Mouse (Mus musculus) kidney, postnatal 0 days (tissue): ENCODE results near the gene Sri. TPM values are rescaled to one million over a fixed set of nuclear protein-coding genes. Genes with fewer than 3 reads are reported as not detected.
"Not testable (repeated sequence)": the region's sequence is repeated elsewhere in the genome, so short reads cannot be mapped to it uniquely, and the experiment has no call there.

ENCODE experiments used
- ATAC-seq: fragments of 200-750 bp; cut with Nextera tagmentation; replicated peaks from 2 replicates; pipeline ENCODE4 v1.8.0; 2017; ENCODE audit warnings: low read depth, moderate number of reproducible peaks, moderate TSS enrichment, moderate library complexity; ENCODE audit not compliant: low FRiP score
- DNase-seq: peaks from one replicate; pipeline ENCODE4 v3.0.0-alpha.2; 2016; ENCODE audit warnings: low spot score
- H3K27ac ChIP-seq: fragments of 300-500 bp; sonication (generic); 2 replicates; pipeline ENCODE4 v1.5.1; 2014; ENCODE audit warnings: mild to moderate bottlenecking
- H3K27me3 ChIP-seq: fragments of 300-500 bp; sonication (generic); 2 replicates; pipeline ENCODE4 v1.6.1; 2014; ENCODE audit warnings: low read length, mixed read lengths; ENCODE audit not compliant: insufficient read depth
- H3K36me3 ChIP-seq: fragments of 300-500 bp; sonication (generic); 2 replicates; pipeline ENCODE4 v1.6.1; 2014; ENCODE audit warnings: low read length, mixed read lengths; ENCODE audit not compliant: insufficient read depth
- H3K4me1 ChIP-seq: fragments of 300-500 bp; sonication (generic); replicated peaks from 2 replicates; pipeline ENCODE4 v1.6.1; 2014; ENCODE audit warnings: antibody characterized with exemption, low read length, mixed read lengths; ENCODE audit not compliant: insufficient read depth
- H3K4me2 ChIP-seq: fragments of 300-500 bp; sonication (generic); 2 replicates; pipeline ENCODE4 v1.6.1; 2014; ENCODE audit warnings: mild to moderate bottlenecking, low read length, moderate library complexity, mixed read lengths
- H3K4me3 ChIP-seq: fragments of 300-500 bp; sonication (generic); replicated peaks from 2 replicates; pipeline ENCODE4 v1.5.1; 2014; ENCODE audit warnings: low read depth, low read length
- H3K9ac ChIP-seq: fragments of 300-500 bp; sonication (generic); 2 replicates; pipeline ENCODE4 v1.6.1; 2014; ENCODE audit warnings: low read depth, low read length
- H3K9me3 ChIP-seq: fragments of 300-500 bp; sonication (generic); replicated peaks from 2 replicates; pipeline ENCODE4 v1.6.1; 2016; ENCODE audit warnings: low read length, inconsistent platforms, mixed read lengths
- CTCF ChIP-seq: IDR thresholded peaks from 2 replicates; pipeline ENCODE4 v1.5.1; 2016; ENCODE audit warnings: antibody characterized with exemption, low read depth, mild to moderate bottlenecking, moderate library complexity
- WGBS: fragments of 180-500 bp; shearing (Covaris S2); extraction: QIAGEN DNeasy Blood & Tissue Kit; methylation state at CpG from one replicate; pipeline ENCODE4 v1.1.7; 2014; 5-methylcytosine and 5-hydroxymethylcytosine counted together
- polyA plus RNA-seq: library from polyadenylated mRNA; unstranded; fragments of >200 nt; fragmentation: Nextera tagmentation; extraction: Ambion mirVana; gene quantifications from 2 replicates; pipeline ENCODE4 v1.2.1, GENCODE M21; 2015

The Sri gene
- polyA plus RNA-seq, result 397 and 407 TPM in 2 replicates

DNA sequence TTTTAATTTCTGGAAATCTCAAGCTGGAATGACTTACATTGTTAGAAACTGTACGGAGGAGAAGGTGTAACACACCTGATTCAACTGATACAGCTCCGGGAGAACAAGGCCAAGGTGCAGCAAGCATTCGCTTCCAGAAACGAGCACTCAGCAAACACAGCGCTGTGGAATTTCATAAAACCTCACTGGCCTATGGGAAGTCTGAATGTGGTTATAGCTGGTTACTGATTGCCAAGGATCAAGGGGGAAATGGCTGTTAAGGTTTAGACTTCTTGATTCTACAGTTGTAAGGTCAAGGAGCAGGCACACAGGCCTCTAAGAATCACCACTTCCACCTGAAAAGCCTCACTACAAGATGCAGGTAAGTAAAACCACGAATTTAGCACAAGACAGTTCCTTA is at the start of gene Sri:
TSS of gene Sri (plus strand) at position 224 of the 400 bp plus-strand sequence.
- Histone ChIP-seq H3K9ac (no peak within 1 kb of the TSS), H3K36me3 (no peaks in the 10 kb centered on the region), H3K4me1 (no peaks in the 10 kb centered on the region), H3K4me2 (no peak within 1 kb of the TSS), H3K4me3 (no peak within 1 kb of the TSS), H3K9me3 (no peaks in the 10 kb centered on the region), H3K27me3 (no peaks in the 10 kb centered on the region), H3K27ac (peak within 1 kb of the TSS; percentile 15; the same call in 1 of the 2 replicates)
- WGBS, result 55% methylated on average over 6 of the region's 6 CpGs
- TF ChIP-seq CTCF, result no peak
- DNase-seq (peak; percentile 39), ATAC-seq (peak; percentile 86)

DNA sequence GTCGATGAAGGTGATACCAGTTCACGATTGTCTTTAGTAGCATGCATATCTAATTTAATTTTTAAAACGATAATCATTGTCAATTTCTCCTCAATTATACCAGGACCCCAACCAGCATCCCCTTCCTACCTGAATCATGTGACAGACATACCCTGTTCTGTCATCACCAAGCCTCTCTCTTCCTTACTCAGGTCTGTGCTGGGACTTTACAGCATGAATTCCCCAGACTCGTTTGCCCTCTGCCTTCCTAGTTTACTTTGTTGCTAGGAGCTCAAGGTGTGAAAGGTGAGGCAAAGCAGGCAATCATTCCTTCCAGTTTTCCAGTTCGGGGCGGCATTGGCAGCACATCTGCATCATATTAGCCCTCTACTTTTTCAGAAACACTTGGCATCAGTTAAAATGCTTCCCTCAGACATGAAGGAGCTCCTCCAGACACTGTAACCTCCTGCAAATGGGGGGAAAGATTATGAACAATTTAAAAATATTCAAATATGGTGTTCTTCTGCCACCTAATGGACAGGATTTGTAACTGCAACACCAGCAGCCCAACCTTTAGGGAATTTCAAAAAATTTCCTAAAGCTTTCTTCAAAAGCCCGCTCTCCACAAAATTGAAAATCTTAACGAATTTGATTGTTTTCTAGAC is 49.4 kb upstream of the Sri start:
- Histone ChIP-seq H3K27ac (no peak overlapping the region), H3K36me3 (no peaks in the 10 kb centered on the region), H3K27me3 (no peaks in the 10 kb centered on the region), H3K9ac (no peak overlapping the region), H3K4me3 (no peak overlapping the region), H3K9me3 (no peaks in the 10 kb centered on the region), H3K4me2 (no peak overlapping the region), H3K4me1 (no peaks in the 10 kb centered on the region)
- peak; percentile 77 for TF ChIP-seq CTCF
- 0 out of 2 replicates have a peak, but pooled peaks have one; percentile 53 for ATAC-seq
- 50% methylated on average over 8 of the region's 8 CpGs for WGBS
- peak; percentile 72 for DNase-seq

DNA sequence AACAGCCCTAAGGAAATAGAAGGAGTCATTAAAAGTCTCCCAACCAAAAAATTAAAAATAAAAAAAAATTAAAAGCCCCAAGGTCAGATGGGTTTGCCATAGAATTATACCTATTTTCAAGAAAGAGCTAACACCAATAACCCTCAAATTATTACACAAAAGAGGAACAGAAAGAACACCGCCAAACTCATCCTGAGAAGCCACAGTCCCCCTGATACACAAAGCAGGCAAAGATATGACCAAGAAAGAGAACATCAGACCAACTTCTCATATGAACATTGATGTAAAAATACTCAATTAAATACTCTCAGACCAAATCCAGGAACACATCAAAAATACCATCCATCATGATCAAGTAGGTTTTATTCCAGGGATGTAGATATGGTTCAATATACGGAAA is 48.8 kb upstream of the Sri start:
- 88% methylated on average over 2 of the region's 2 CpGs for WGBS
- Histone ChIP-seq H3K9me3 (no peaks in the 10 kb centered on the region), H3K4me3 (no peak overlapping the region), H3K36me3 (no peaks in the 10 kb centered on the region), H3K27ac (no peak overlapping the region), H3K4me2 (no peak overlapping the region), H3K27me3 (no peaks in the 10 kb centered on the region), H3K4me1 (no peaks in the 10 kb centered on the region), H3K9ac (no peak overlapping the region)
- ATAC-seq (no peak), DNase-seq (no peak)
- no peak for TF ChIP-seq CTCF

DNA sequence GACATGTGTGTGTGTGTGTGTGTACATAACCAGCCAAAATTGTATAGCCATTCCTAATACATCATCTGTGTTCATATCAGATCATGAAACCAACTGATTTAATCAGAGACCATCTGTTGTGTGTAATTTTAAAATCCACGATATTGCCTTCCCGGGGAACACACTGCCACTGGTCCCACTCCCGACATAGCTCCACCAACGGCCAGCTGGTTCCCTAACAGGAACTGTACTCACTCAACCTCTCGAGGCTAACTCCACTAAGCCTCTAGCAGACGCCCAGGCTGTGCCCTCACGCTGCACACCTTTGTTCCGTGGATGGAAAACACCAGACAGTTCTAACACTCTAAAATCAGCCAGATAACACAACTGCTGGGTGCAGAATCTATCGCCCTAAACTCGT is 45.4 kb upstream of the Sri start:
- WGBS, result 77% methylated on average over 10 of the region's 10 CpGs
- H3K27ac ChIP-seq, result no peak overlapping the region

DNA sequence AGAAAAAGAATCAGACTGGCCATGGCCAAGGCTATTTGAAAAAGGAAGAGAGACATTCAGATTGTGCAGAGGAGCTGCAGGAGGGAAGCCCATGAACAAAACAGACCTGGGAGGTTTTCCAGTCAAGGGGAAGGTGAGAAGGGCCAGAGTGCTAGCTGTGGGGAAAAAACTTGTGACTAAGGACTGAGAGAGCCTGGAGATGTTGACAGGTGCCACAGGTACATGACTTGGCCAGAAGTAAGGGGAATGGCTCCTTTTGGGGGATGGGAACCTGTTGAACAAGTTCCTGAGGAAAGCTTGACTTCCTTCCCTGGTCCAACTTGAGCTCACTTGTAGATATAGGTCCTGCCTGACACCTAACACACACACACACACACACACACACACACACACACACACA is 43.1 kb upstream of the Sri start:
- ATAC-seq, result no peak
- Histone ChIP-seq H3K4me3 (no peak overlapping the region), H3K27me3 (no peaks in the 10 kb centered on the region), H3K4me1 (no peaks in the 10 kb centered on the region), H3K36me3 (no peaks in the 10 kb centered on the region), H3K9me3 (no peaks in the 10 kb centered on the region), H3K4me2 (no peak overlapping the region), H3K9ac (no peak overlapping the region), H3K27ac (no peak overlapping the region)
- no peak for DNase-seq
- TF ChIP-seq CTCF, result no peak

More for the DNA sequence above, 45.4 kb upstream of the Sri start:
- no peak overlapping the region for H3K4me2 ChIP-seq
- no peak for ATAC-seq
- H3K36me3 ChIP-seq, result no peaks in the 10 kb centered on the region
- no peak overlapping the region for H3K4me3 ChIP-seq
- TF ChIP-seq CTCF, result no peak
- H3K9ac ChIP-seq, result no peak overlapping the region
- no peak for DNase-seq
- no peaks in the 10 kb centered on the region for H3K4me1 ChIP-seq
- no peaks in the 10 kb centered on the region for H3K27me3 ChIP-seq
- no peaks in the 10 kb centered on the region for H3K9me3 ChIP-seq

DNA sequence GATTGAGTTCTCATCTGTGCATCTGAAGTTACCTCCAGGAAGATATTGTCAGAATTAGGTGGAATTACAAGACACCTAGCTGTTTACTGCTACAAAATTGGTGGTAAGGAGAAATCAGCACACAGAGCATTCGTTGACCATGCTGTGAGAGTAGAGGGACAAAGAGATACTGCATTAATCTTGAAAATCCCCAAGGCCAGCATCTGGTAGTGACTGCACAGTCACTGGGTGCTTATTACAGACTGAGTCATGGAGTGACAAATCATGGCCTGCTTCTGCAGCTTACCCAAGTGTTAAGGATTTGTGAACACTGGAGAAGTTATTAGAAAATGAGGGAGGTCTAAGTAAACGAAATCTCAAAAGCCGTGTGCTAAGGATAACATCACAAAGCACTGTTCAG is 32.6 kb upstream of the Sri start:
- WGBS, result 68% methylated on average over 3 of the region's 3 CpGs
- H3K9me3 ChIP-seq, result no peaks in the 10 kb centered on the region

DNA sequence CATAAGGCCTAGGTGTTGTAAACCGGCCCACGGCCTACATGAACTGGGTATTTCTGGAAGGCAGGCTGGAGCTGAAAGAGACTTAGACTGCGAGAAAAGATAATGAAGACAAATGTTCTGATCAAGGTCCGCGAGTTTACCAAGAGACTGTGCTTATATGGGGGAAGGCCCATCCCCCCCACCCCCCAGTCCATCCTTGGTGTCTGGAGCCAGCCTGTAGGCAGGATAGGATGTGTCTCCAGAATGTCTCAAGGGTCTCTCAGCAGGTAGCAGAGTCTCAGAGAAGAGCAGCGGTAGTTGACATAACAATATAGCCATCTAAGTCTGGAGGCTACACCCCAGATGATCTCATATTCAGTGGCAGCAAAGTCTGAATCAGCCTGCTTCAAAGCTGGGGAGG is 11.3 kb upstream of the Sri start:
- not testable (repeated sequence) for H3K9me3 ChIP-seq, ATAC-seq, H3K27me3 ChIP-seq, DNase-seq, H3K4me1 ChIP-seq, H3K4me3 ChIP-seq, H3K4me2 ChIP-seq, H3K36me3 ChIP-seq, H3K9ac ChIP-seq, H3K27ac ChIP-seq
- 81% methylated on average over 6 of the region's 6 CpGs for WGBS

More for the DNA sequence above, 32.6 kb upstream of the Sri start:
- TF ChIP-seq CTCF, result no peak
- no peak for ATAC-seq
- Histone ChIP-seq H3K4me1 (no peaks in the 10 kb centered on the region), H3K36me3 (no peaks in the 10 kb centered on the region), H3K27ac (no peak overlapping the region), H3K4me2 (no peak overlapping the region), H3K9ac (no peak overlapping the region), H3K4me3 (no peak overlapping the region), H3K27me3 (no peaks in the 10 kb centered on the region)
- DNase-seq, result no peak
